Mouse (Mus musculus) 416B (cell line): ENCODE data around the gene Wfdc12.

Source experiments
- DNase-seq: peaks from one replicate; pipeline ENCODE4 v3.0.0; 2011; ENCODE audit warnings: low read depth

The Wfdc12 gene

DNA sequence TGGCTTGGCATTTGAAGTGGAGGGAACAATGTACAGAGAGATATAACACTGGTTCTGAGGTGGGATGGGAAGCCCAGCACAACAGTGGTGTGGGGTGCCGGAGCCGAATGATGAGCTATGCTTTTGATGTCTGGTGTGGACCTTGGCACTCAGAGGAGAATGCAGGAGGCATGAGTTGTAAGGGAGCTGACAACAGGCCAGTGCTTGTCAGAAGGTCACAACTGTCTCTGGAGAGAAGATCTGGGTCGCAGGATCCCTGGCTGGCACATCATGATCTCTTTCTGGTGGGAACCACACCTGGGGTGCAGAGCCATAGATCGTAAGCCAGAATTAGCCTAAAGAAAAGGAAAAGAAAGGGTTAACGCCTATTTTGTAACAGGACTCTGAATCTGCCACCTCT lies 12.6 kb downstream of the Wfdc12 start:
- no peak for DNase-seq

DNA sequence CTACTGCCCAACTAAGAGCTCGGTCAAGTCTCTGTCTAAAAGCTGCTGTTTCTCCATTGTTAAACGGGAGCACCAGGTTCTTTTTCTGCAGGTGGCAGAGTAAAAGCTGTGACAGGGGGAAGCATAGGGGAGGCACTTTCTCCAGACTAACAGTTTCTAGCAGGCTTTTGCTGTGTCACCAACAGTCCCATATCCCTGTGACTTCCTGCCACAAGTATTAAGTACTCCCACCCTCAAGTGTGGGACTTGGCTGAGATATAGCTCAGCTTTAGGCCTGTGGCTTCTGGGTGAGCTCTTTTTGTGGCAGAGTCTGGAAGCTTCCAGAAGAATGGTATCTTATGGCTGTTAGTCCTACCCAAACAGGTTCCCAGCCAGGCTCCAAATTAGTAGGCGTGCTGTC lies 14.6 kb downstream of the Wfdc12 start:
- DNase-seq = peak; percentile 52

DNA sequence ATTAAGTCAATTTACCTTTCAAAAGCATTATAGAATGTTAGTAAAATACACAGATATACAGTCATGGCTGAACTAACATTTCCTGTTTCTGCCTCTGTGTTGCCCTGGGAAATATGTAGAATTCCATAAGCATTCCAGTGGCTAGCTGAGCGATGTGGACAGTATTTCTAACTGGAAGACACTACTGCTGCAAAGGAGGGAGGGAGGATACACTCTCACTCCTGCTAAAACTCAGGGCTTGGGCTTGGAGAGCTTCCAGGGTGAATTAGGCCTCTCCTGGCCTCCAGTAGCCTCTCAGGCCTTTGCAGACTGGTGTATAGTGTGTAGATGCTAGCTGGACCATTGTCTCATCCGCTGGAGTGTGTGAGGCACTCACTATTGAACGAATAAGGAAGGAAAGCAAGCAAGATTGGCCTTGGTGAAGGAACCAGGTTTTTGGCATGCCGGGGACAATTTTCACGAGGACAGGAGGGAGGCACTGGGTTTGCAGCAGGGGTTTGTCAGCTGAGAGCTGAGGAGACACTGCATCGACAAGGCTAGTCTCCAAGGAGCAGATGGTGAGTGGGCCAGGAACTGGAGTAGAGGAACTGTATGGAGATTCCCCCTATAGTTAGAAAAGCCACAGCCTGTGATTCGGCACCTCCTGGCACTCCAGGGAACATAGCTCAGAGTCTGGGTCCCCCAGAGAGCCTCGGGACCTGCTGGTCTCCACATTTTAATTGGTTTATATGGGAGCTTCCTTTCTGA lies 15.6 kb downstream of the Wfdc12 start:
- no peak for DNase-seq

DNA sequence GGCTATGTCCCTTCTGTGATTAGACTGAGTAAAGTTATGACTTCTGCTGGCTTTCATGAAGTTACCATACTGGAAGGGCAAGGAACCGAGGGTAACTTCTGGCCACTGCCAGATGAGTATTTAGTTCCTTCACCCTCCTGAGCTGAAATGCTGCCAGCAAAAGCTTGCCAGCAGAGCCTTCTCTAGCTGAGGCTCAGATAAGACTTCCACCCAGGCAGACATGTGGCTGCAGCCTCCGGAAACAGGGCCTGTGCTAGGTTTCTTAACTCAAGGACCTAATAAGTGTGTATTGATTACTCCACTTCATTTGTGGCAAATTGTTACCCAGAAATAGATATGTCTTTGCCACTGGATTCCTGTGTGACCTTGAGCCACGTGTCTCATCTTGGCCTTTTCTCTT lies 17.0 kb downstream of the Wfdc12 start:
- no peak for DNase-seq

DNA sequence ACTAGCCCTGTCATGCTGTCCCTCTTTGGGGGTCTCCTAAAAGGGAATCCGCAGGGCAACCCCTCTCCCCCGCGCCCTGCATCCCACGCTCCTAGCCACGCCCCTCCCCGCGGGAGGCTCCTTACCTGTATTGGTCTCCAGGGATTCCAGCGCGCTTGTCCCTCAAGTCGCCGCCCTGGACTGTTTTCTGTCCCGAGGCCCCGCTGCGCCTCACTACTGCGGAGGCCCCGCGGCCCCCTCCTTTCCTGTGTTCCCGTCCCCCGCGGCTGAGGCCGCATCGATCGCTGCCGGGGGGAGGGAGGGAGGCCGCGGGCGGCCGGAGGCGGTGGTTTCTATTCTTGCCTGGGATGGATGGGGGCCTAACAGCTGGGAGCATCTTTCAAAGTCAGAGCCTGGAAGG lies 19.5 kb downstream of the Wfdc12 start, which contains the start of gene Kcns1:
TSS of gene Kcns1 (minus strand) at position 212 of the 400 bp plus-strand sequence.
- no peak for DNase-seq

DNA sequence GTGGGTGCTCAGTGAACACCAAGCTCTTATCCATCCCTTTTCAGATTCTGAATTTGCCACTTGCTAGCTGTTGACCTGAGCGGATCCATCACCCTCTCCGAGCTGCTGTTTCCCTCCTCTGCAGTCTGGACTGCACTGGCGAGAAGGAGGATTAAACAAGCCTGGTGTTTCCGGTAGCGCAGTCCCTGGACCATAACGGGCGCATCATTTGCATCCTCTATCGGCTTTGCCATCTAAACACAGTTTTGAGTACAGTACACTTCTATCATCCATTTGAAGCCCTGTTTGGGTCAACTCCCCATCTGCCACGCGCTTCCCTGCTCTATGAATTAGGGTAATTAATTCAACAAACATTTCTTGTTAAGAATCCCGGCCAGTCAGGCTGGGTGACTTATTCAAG lies 20.1 kb downstream of the Wfdc12 start:
- DNase-seq = no peak

DNA sequence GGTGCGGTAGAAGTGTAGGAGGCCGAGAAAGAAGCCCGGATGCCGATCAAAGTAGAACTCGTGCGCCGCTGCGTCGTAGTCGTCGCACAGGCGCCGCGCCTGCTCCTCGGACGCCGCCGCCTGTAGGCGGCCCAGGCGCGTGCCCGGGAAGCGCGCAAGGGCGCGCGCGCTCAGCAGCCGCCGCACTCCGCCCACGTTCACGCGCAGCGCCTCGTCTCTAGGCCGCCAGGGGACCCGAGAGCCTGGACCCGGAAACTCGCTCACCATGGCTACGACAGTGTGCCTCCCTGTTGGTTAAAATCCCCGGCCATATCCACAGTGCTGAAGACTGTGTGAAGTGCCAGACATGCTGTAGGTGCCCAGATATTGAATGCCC lies 21.8 kb downstream of the Wfdc12 start:
- no peak for DNase-seq

DNA sequence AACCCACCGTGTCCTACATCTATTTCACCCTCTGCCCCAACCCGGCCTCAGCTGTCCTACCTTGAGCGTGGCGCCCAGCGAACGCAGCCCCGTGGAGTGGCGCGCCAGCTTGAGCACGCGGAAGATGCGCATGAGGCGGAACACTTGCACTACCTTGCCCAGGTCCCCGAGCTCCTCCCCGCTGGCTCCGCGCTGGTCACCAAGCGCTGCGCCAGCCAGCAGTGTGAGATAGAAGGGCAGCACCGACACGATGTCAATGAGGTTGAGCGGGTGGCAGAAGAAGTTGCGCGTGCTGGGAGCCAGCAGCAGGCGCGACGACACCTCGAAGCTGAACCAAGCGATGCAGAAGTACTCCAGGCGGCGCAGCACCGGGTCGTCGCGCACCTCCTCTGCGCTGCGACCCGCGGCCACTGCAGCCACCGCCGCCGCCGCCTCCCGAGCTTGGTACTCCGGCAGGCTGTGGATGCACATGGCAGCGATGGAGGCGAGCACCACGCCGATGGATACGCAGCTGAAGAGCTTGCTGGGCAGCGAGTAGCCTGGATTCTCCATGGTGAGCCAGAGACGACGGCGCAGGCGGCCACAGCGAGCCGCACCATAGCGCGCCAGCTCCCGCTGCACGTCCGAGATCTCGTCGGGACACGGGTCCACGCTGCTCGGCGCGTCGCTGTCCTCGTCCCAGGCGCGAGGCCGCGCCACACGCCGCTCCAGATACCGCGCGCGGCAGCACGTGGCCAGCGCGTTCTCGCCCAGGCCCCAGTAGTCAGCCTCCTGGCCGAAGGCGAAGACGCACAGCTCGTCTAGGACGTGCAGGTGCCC lies 22.4 kb downstream of the Wfdc12 start:
- DNase-seq = no peak

DNA sequence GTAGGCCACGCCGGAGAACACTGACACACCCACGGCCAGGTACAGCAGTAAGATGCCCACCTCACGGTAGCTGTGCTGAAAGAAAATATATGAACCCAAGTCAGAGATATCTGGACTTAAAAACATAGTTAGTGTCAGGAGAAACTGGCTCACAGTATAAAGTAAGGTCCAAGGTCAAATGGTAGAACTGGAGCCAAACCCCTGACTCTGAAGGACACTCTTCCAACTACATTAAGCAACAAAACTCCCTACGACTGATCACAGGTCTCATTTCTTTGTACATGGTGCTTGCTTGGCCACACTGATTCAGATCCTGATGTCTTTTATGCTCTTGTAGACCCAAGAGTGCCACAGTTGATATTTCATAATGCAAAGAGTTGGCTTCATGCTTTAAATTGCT lies 25.5 kb downstream of the Wfdc12 start:
- DNase-seq = no peak

DNA sequence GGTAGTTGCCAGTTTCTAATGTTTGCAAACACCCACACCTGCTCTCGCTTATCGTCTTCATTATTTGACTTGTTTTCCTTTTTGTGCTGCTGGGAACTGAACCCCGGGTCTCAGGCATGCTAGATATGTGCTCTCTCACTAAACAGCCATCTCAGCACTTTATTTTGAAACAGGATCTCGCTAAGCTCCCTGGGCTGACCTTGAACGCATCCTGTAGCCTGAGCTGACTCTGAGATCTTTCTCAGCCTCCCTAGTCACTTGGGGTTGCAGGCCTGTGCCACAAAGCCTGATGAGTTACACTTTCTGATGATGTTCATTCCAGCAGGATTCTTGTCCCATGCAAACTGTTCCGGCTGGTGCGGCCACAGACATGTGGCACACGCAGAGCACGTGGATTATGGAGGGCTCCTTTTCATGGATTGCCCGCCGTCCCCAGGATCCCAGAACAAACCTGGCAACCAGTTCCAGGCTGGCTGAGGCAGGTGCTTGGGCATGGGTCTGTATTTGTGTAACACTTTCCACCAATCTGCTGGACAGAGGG lies 28.8 kb downstream of the Wfdc12 start:
- DNase-seq = peak; percentile 51

DNA sequence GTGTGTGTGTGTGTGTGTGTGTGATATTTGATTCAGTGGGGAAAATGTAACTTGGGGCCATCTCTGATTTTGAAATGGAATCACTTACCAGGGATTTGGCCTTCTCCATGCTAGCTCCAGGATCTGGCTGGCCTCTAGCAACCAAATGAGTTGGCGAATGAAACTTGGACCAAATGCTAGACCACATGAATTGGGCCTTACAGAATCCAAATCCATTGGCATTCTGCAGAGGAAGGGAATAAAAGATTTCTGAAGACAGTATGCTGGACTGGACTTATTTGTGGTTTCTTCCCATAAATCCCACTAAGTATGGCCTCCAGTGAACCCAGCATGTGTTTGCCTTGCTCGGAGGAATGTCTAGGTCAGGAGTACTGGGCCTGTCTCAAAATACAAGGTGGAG lies 31.6 kb downstream of the Wfdc12 start:
- DNase-seq = no peak

DNA sequence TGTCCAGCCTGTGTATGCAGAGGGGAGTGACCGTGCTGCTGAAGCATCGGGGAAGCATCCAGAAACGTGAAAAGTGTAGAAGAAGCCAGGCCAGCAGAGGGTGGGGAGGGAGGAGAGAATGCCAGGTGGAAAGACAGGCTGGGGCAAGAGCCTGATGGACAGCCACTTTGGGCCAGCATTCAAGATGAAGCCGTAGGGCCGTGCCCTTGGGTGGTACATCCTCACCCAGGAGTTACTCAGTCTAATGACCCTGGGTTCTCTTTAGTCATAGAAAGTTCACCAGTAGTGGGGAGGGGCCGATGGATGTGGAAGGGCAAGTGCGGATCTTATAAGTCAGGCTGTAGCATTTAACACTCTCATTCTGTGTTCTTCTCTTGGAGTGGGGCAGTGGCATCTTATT lies 34.2 kb downstream of the Wfdc12 start:
- DNase-seq = no peak

DNA sequence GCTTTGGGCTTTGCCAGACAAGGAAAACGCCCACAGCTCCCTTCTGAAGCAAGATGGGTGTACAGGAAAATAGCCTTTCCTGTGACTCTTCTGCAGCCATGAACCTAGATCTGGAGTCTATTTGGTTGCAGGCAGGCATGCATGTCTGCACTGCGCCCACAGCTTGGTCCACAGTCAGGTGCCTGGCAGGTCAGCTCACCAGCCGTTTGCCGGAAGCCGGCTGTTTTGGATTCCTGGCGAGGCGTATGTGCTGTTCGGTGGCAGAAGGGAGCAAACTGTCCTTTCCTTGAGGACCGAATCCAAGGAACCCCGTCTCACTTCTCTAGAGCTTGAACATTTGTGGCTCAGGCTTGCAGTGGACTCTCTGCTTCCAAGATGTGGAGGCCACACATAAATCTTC lies 36.4 kb downstream of the Wfdc12 start:
- DNase-seq = no peak

DNA sequence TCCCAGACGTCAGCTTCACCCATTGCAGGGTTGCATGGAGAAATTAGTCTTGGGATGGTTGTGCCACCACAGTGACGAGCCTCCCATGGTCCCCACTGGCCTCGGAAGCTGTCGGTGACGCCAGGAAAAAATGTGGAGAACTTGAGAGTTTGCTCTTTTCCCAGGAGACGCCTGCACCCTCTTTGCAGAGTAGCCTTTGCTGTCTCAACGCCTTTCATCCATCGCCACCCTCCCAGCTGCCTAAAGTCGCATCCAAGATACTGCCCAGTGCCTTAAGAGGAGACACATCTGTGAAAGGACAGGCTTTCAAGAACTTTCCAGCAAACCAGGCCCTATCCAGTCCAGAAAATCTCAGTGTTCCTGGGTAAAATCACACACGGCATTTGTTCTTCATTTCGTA lies 38.1 kb downstream of the Wfdc12 start:
- DNase-seq = no peak

DNA sequence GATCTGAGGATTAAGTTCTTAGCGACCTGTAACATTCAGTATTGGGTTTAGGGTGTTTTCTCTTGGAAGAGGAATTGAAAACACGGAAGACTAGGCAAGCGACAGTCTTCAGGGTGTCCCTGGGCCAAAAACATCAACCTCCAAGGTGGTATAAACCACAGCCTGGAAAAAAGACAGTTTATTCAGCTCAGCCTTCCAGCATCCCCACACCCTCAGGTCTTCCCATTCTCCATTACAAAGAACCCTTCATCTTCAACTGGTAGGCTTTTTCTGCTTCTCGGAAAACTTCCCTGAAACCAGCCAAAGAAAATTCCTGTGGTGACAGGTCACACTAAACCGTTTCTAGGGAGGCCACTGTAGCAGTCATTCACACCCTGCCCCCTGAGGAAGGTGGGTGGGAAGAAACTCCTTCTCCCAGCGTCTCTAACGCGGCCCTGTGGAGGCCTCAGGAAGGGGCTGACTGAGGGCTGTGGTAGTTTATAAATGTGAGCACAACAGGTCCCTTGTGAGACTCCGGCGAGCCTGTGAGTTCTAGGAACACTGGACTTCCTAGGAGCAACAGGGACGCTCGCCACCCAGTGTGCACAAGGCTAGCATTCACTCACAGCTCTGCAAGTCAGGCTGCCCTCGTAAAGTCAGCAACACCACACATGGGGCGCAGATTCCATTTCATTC lies 40.2 kb downstream of the Wfdc12 start:
- DNase-seq = no peak

DNA sequence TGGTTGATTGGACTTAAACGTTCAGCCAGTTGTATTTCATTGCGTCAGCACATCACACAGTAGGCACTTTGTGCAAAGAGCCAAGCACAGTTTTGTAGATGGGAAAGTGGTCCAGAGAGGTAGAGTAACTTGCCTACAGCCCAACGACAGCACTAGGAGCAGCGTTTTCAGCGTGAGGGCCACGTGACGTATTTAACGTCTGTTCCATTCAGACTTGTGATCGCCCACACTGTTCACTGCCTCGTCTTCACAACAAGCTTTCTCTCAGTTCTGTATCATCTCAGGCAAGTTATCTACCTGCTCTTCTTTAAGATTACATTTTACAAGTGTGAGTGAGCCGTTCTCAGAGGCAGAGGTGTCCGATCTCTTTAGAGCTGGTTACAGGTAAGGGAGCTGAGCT lies 43.9 kb downstream of the Wfdc12 start:
- DNase-seq = no peak

DNA sequence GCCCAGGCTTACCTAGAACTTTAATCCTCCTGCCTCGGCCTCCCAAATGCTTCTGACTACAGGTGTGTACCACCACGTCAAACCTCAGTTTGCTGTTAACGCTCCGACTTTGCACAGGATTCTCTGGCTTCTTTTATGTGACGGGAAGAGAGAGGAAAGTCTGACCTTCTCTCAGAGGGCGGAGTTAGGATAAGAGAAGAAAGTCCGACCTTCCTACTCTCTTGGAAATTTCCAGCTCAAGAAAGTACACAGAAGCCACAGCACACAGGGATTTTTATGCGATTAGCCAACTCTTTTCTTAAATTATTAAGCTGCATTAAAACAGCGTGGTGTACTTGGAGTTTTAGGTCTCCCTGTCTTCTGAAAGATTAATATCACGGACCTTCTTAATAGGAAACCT lies 45.9 kb downstream of the Wfdc12 start:
- no peak for DNase-seq

DNA sequence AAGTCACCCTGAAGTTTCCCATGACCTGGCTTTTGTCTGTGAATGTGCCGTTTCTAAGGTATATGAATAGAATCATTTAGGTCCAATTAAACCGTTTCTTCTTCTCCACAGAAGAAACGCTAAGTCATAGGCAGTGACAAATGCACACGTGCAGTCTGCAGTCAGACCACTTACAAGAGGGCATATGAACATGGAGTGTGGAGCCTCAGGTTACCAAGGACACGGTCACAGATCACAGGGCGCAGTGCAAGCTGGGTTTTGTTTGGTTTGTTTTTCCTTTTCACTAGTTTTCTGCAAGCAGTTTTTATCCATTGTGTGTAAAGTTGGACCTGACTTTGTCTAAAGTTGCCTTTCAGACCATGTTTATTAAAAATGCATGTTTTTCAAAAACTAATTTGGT lies 46.4 kb downstream of the Wfdc12 start:
- DNase-seq = peak; percentile 28

DNA sequence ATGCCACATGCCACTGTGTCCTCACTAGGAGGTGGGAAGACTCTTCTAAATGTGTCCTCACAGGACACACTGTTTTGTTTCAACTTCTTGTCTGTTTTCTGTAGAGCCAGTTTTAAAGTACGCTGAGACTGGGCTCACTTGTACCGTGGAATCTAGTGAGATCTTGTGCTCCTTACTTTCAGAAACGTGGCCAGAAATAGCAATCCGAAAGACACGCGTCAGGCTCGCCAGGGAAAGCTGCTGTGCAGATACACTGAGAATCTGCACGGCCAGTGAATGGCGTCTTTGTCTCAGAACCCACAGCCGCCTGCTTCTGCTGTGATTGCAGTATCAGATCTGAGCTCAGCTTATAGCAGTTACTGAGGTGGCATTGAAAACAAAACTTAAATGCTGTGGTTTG lies 48.4 kb downstream of the Wfdc12 start:
- DNase-seq = no peak
